In the genomic region with DNA sequence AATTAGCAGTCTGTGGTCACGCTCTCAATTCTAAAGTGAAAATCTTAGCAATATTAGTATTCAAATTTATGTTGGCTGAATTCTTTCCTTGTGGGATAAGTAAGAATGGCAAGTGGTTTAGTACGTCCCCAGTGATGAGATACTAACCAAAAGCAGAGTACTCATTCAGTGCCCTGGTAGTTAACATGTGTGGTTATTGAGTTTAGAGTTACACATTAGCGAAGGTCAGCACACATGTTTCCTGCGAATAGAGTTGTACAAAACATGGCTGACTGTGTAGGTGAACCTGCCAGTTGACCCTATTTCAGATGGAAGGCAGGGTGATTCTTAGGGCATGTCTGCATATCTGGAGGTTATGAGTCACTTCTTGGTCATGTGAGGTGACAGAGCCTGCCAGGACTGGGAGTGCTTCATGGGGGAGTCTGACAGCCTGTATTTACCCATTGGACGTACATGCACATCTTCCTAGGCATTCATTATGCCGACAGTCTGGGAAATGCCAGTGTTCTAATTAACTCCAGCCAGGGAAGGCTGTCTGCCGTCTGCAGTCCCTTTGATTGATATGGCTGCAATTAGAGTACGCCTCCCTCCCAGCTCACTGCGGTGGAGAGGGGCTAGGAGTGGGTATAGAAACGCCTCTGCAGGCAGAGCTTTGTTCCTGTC, we compare ENCODE assay signal across 9 mouse cellular contexts.
DNase-seq lines count a peak whose midpoint lies in the region; ATAC-seq and TF ChIP-seq lines count a peak whose summit lies in the region.
"Had no signal": no experiment of that assay in that cellular context is flagged by ENCODE, and none has a peak within 500 bp of the region (broad histone marks: within the 10 kb centered on the region; RNA-seq: fewer than 3 reads in every experiment).

No protein-coding gene starts in this region.

- WGBS in kidney, embryonic 15.5 days = 31% methylated on average over 10 of the region's 10 CpGs
- 49% methylated on average over 10 of the region's 10 CpGs for WGBS in hindbrain, embryonic 11.5 days
- 53% methylated on average over 10 of the region's 10 CpGs for WGBS in midbrain, postnatal 0 days
- WGBS in heart, embryonic 11.5 days (ENCODE audit: insufficient replicate concordance) = 52% methylated on average over 10 of the region's 10 CpGs

- no peak overlapping the region for H3K9ac ChIP-seq in kidney, embryonic 15.5 days
- no peak overlapping the region for H3K9ac ChIP-seq in hindbrain, embryonic 11.5 days (ENCODE audit: low read depth, low read length)
- H3K9ac ChIP-seq in midbrain, postnatal 0 days (replicated peaks; ENCODE audit: low read length, poor library complexity, severe bottlenecking) = no peak overlapping the region
- H3K9ac ChIP-seq in heart, embryonic 11.5 days (ENCODE audit: low read depth, low read length) = no peak overlapping the region

- peak; percentile 75 for ATAC-seq in kidney, embryonic 15.5 days (replicated peaks; ENCODE audit: low FRiP score)
- peak; percentile 79 for ATAC-seq in hindbrain, embryonic 11.5 days (ENCODE audit: low FRiP score)
- ATAC-seq in midbrain, postnatal 0 days (ENCODE audit: low FRiP score) = no peak
- ATAC-seq in heart, embryonic 11.5 days (replicated peaks; ENCODE audit: insufficient number of reproducible peaks, low FRiP score, low TSS enrichment) = no peak

- no peaks in the 10 kb centered on the region for H3K27me3 ChIP-seq in kidney, embryonic 15.5 days
- H3K27me3 ChIP-seq in hindbrain, embryonic 11.5 days (ENCODE audit: control insufficient read depth, insufficient read depth, low read length) = no peaks in the 10 kb centered on the region
- no peaks in the 10 kb centered on the region for H3K27me3 ChIP-seq in midbrain, postnatal 0 days (ENCODE audit: insufficient read depth, low read length)
- no peaks in the 10 kb centered on the region for H3K27me3 ChIP-seq in heart, embryonic 11.5 days (ENCODE audit: control insufficient read depth, insufficient read depth, low read length)

- H3K9me3 ChIP-seq in kidney, embryonic 15.5 days (replicated peaks) = no peaks in the 10 kb centered on the region
- no peaks in the 10 kb centered on the region for H3K9me3 ChIP-seq in hindbrain, embryonic 11.5 days (ENCODE audit: control insufficient read depth, low read length)
- H3K9me3 ChIP-seq in midbrain, postnatal 0 days (ENCODE audit: low read length) = no peaks in the 10 kb centered on the region
- H3K9me3 ChIP-seq in heart, embryonic 11.5 days (replicated peaks; ENCODE audit: control insufficient read depth, low read length) = no peaks in the 10 kb centered on the region

- no peak for TF ChIP-seq CTCF in midbrain, postnatal 0 days (IDR thresholded peaks at IDR 0.05)

- no peak overlapping the region for H3K27ac ChIP-seq in kidney, embryonic 15.5 days
- no peak overlapping the region for H3K27ac ChIP-seq in hindbrain, embryonic 11.5 days (ENCODE audit: low read depth, low read length)
- no peak overlapping the region for H3K27ac ChIP-seq in midbrain, postnatal 0 days (ENCODE audit: low read depth, low read length)
- no peak overlapping the region for H3K27ac ChIP-seq in heart, embryonic 11.5 days (ENCODE audit: low read depth, low read length)

- DNase-seq in kidney, adult 9 months = no peak
- peak; percentile 45 for DNase-seq in brain, embryonic 18.5 days (ENCODE audit: low read depth, low spot score)
- peak; percentile 48 for DNase-seq in hindbrain, embryonic 11.5 days (ENCODE audit: low spot score)
- DNase-seq in midbrain, postnatal 0 days (ENCODE audit: low spot score) = peak; percentile 50
- no peak for DNase-seq in gastrocnemius, adult 18-20 months (ENCODE audit: low spot score)
- no peak for DNase-seq in ovary, adult 18-20 months (ENCODE audit: low spot score)
- DNase-seq: kidney, adult 11 months had no signal

- 0 out of 2 replicates have a peak, but pooled peaks cover 7% of the 10 kb centered on the region for H3K4me1 ChIP-seq in kidney, embryonic 15.5 days
- no peaks in the 10 kb centered on the region for H3K4me1 ChIP-seq in hindbrain, embryonic 11.5 days (replicated peaks; ENCODE audit: control insufficient read depth, insufficient read depth, low read length)
- no peaks in the 10 kb centered on the region; the same call in 1 of the 2 replicates for H3K4me1 ChIP-seq in midbrain, postnatal 0 days (ENCODE audit: insufficient read depth, low read length)
- no peaks in the 10 kb centered on the region for H3K4me1 ChIP-seq in heart, embryonic 11.5 days (ENCODE audit: control insufficient read depth, insufficient read depth, low read length)

- H3K4me2 ChIP-seq in kidney, embryonic 15.5 days = no peak overlapping the region
- H3K4me2 ChIP-seq in hindbrain, embryonic 11.5 days (replicated peaks; ENCODE audit: low read depth, low read length) = no peak overlapping the region
- no peak overlapping the region for H3K4me2 ChIP-seq in midbrain, postnatal 0 days (ENCODE audit: low read depth, low read length, poor library complexity, severe bottlenecking)
- H3K4me2 ChIP-seq in heart, embryonic 11.5 days = no peak overlapping the region

- no peak overlapping the region for H3K4me3 ChIP-seq in kidney, embryonic 15.5 days (replicated peaks)
- H3K4me3 ChIP-seq in hindbrain, embryonic 11.5 days (ENCODE audit: low read depth, low read length) = no peak overlapping the region
- H3K4me3 ChIP-seq in midbrain, postnatal 0 days (ENCODE audit: low read depth, low read length) = no peak overlapping the region
- H3K4me3 ChIP-seq in heart, embryonic 11.5 days (ENCODE audit: low read depth, low read length) = no peak overlapping the region

- no peaks in the 10 kb centered on the region for H3K36me3 ChIP-seq in kidney, embryonic 15.5 days
- no peaks in the 10 kb centered on the region for H3K36me3 ChIP-seq in hindbrain, embryonic 11.5 days (ENCODE audit: control insufficient read depth, insufficient read depth, low read length)
- H3K36me3 ChIP-seq in midbrain, postnatal 0 days (ENCODE audit: insufficient read depth, low read length) = no peaks in the 10 kb centered on the region
- no peaks in the 10 kb centered on the region for H3K36me3 ChIP-seq in heart, embryonic 11.5 days (ENCODE audit: control insufficient read depth, insufficient read depth, low read length)

Comparison
In these comparisons a context has a peak if more than half of its experiments do, and no peak if none do; other contexts are left out.
1. ATAC-seq: peak in kidney, embryonic 15.5 days (single experiment) and hindbrain, embryonic 11.5 days (single experiment); none in midbrain, postnatal 0 days (single experiment) and heart, embryonic 11.5 days (single experiment).
2. DNase-seq: peak in brain, embryonic 18.5 days (single experiment), hindbrain, embryonic 11.5 days (single experiment) and midbrain, postnatal 0 days (single experiment); none in kidney, adult 9 months (single experiment), gastrocnemius, adult 18-20 months (single experiment) and ovary, adult 18-20 months (single experiment).